Mouse (Mus musculus) cerebellum, adult 9-10 months (tissue): ENCODE data around the gene Irgm2.
"Not testable (repeated sequence)": the region's sequence is repeated elsewhere in the genome, so short reads cannot be mapped to it uniquely, and the experiment has no call there.

Source experiments
- DNase-seq: peaks from one replicate; pipeline ENCODE4 v3.0.0; 2022

Gene Irgm2

GRCm38 (mm10) chr11:58199229-58200037 lies at the start of gene Irgm2, which contains the start of gene Igtp:
TSS of gene Irgm2 (plus strand) at chr11:58199618.
TSS of gene Igtp (plus strand) at chr11:58199556.
- not testable (repeated sequence) for DNase-seq

GRCm38 (mm10) chr11:58155458-58155857 lies 44.0 kb upstream of the Irgm2 start:
- DNase-seq = no peak

GRCm38 (mm10) chr11:58156871-58157270 lies 42.5 kb upstream of the Irgm2 start:
- no peak for DNase-seq

GRCm38 (mm10) chr11:58165072-58165471 lies 34.3 kb upstream of the Irgm2 start:
- no peak for DNase-seq

- no peak for DNase-seq
These were observed 31.6 kb upstream of the Irgm2 start for GRCm38 (mm10) chr11:58167822-58168166.

DNA sequence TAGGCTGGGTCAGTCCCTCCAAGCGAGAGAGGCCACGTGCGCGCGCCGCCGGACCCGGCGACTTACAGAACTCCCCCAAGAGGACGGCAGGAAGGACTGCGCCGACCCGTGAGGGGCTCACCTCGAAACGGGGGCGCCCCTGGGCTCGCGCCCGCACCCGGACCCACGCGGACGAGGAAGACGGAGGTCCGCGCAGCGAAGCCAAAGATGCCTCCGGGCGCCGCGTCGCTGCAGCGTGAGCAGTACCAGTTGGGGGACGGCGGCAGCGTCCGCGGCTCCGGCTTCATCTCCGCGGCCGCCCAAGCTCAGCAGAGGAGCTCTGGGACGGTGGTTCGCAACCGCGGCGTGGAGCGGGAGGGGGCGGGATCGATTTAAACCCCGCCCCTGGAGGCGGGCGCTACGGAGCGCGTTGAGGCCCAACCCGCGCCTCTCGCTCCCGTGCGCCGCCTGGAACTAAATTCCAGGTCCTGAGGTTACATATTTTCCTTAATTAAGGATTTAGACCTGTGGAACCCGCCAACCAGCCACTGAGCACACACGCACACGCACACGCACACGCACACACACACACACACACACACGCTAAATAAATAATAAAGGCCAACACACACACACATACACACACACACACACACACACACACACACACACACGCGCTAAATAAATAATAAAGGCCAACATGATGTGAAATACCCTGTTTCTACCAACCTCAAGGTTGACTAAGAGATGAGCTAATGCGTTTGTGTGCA lies 31.1 kb upstream of the Irgm2 start, which contains the start of gene Gemin5:
Gene Gemin5 (minus strand): TSS at position 373 of the 749 bp plus-strand sequence.
- DNase-seq = peak; percentile 85

DNA sequence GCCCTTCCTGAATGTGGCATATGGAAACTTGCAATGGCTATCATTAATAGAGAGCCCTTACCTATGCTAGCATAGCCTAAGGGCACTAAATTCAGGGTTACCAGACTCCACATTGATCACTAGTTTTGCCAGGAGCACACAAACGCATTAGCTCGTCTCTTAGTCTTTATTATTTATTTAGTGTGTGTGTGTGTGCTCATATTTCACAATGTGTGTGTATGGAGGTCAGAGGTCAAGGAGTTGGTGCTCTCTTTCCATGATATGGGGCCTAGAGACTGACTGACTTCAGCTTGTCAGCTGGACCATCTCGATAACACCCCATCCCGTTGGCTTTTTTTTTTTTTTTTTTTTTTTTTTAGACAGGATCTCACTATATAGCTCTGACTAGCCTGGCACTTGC lies 29.8 kb upstream of the Irgm2 start:
- DNase-seq = no peak

- peak; percentile 94 for DNase-seq
These were observed 27.8 kb upstream of the Irgm2 start, which contains the start of gene Mrpl22 for GRCm38 (mm10) chr11:58171459-58172091. TSS of gene Mrpl22 (plus strand) at chr11:58171661.

DNA sequence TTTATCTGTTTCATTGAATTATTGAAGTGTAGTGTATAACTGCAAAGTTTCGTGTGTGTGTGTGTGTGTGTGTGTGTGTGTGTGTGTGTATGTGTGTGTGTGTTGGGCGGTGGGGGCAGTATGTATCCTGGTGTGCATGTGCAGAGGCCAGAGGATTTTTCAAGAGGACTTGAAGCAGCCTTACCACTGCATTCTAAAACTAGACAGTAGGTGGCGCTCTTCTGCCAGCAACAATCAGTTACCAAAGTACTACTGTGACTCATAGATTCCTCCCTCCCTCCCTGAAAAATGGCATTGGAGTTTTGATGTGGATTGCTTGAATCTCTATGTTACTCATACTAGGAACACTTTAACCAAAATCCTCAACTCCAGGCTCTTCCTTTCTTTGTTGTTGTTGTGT lies 19.9 kb upstream of the Irgm2 start:
- peak; percentile 87 for DNase-seq

DNA sequence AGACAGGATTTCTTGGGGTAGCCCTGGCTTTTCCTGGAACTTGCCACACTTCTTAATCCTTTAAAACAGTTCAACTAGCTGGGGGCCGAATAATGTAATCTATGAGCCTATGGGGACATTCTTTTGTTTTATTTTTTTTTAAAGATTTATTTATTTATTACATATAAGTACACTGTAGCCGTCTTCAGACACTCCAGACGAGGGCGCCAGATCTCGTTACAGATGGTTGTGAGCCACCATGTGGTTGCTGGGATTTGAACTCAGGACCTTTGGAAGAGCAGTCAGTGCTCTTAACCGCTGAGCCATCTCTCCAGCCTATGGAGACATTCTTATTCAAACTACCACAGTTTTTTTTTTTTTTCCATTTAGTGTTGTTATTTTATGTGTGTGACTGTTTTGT lies 19.4 kb upstream of the Irgm2 start:
- DNase-seq = not testable (repeated sequence)

DNA sequence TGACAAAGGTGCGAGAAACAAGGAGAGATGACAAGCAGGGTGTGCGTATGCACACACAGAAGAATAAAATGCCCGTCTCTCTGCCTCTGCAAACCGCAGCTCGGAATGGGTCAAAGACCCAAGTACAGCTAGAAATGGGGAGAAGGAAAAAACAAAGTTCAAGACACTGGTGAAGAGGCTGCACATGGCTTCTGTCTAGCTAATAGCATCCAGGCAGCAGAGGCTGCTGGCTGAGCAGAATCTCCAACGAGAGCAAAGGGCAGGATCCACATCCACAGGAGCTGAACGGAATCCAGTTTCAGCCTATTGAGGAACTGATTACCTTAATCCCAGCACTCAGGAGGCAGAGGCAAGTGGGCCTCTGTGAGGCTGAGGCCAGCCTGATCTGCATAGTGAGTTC lies 18.7 kb upstream of the Irgm2 start:
- no peak for DNase-seq

DNA sequence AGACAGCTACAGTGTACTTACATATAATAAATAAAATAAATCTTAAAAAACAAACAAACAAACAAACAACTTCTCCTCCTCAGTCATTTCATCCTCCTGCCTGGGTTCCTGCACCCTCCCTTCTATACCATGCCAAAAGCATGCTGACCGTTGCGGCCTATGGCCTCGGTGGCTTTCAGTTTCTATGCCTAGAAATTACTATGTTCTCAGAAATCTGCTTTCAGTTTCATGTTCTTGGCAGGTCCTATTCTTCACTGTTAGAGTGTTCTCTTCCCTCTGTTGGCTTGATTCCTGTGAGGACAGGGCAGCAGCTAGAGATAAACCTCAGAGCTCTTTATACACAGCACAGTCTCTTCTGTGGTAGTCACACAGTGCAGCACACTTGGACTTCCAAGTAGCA lies 15.8 kb upstream of the Irgm2 start:
- no peak for DNase-seq

- no peak for DNase-seq
These were observed 9.7 kb upstream of the Irgm2 start for GRCm38 (mm10) chr11:58189675-58190074.

DNA sequence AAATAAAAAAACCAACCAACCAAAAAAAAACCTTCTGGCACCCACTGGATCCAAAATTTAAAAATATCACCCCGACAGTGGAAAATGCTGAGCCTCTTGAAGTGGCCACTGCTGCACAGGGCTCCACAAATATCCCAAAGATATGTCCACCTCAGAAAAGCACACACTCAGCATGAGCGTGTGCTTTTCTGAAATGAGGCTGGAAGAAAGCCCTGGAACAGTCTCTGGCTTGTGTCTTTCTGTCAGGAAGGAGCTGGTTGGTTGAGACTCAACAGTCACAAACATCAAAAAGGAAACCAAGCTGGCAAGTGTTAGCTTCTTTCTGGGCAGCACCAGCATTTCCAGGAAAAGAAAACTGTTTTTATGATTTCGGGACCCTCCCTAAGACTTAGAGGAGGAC lies 6.1 kb upstream of the Irgm2 start:
- peak; percentile 63 for DNase-seq

DNA sequence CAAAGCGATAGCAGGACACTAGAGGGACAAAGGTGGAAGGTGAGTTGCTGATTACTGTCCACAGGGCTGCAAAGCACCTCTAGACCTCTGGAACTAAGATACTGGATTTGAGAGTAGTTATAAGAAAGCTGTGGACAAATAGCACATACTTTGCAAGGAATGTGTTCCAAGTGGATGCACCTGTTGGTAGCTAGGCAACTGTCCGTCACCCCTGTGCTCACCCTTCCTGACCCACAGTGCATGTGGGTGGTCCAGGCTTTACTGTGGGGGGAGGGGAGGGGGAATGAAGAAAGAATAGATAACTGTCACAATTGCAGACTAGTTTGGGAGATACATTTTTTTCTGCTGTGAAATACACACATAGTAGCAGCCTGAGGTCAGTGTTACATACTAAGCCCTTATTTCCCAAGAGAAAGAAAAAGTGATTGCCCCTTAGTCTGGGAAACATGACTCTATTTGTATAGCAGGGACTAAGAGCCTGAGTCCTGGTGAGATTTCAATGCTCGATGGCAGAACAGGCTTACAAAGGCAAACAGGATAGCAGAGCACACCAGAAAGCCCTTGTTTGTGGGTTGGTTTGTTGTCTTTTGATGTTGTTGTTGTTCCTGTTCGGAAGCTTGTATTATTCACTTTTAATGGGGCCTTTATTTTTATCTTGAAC lies 5.4 kb upstream of the Irgm2 start:
- no peak for DNase-seq

DNA sequence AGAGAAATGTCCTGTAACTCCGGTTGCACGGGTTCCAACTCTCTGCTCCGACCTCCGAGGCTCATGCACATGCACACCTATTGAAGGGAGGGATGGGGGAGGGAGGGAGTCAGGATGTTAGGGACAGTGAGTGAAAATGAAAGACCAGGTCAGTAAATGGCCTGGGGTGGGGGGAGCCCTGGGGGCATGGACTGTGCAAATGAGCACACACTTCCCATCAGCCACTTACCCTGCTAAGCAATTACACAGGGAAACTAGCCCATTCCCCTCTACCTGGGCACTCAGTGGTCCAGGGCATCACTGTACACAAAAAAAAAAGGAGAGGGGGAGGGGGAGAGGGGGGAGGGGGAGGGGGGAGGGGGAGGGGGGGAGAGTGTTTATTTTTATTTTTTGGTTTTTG lies 755 bp upstream of the Irgm2 start:
- no peak for DNase-seq

GRCm38 (mm10) chr11:58200226-58200625 lies 808 bp downstream of the Irgm2 start:
- no peak for DNase-seq

DNA sequence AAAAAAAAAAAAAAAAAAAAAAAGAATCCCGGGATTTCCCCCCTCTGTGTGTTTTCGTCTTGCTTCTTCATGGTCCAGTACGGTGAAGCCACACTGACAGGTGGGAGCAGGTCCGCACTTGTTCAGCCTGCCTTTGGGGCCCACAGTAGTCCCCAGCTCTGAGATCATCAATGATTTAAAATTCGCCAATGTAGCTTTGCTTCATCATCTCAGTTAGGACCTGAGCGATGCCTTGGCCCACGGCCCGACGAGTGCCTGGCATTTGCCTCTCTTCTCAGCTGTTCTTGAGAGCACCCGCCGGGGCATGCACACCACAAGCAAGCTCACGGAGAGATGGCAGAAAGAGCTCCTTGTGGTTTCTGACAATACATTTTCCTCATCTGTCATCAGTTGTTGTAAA lies 1.6 kb downstream of the Irgm2 start:
- DNase-seq = no peak

GRCm38 (mm10) chr11:58210321-58210886 lies 11.0 kb downstream of the Irgm2 start:
- DNase-seq = no peak

GRCm38 (mm10) chr11:58211062-58211681 lies 11.8 kb downstream of the Irgm2 start:
- DNase-seq = no peak

DNA sequence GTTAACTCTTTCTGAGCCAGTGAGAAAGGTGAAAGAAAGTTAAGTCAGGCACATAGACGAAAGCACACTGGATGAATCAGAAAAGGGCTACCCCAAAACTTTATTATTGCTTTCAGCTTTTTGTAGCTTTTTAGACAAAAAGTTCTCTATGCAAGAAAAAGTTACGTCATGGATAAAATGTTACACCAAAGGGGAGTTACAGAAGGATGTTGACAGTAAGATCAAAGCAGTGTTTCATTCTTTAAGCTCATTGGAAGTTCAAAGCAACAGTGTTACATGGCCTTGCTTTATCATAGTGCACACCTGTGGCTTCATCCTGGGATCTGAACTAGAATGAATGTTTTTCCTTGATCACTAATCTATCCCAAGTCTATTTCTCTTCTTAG lies 12.3 kb downstream of the Irgm2 start:
- DNase-seq = no peak

- DNase-seq = no peak
These were observed 14.4 kb downstream of the Irgm2 start for GRCm38 (mm10) chr11:58213673-58214342.
